Comparison of ENCODE assay signal across 16 mouse cellular contexts in genomic region chr2:38359186-38359585, GRCm38 (mm10). TPM values are rescaled to one million over a fixed set of nuclear protein-coding genes. Genes with fewer than 3 reads are reported as not detected.
DNase-seq lines count a peak whose midpoint lies in the region; ATAC-seq and TF ChIP-seq lines count a peak whose summit lies in the region.
"Had no signal": no experiment of that assay in that cellular context is flagged by ENCODE, and none has a peak within 500 bp of the region (broad histone marks: within the 10 kb centered on the region; RNA-seq: fewer than 3 reads in every experiment).

No protein-coding gene starts in this region.

- no peak overlapping the region for H3K27ac ChIP-seq in liver, embryonic 11.5 days (ENCODE audit: low read depth, low read length)
- H3K27ac ChIP-seq in liver, postnatal 0 days (ENCODE audit: low read depth) = no peak overlapping the region
- H3K27ac ChIP-seq in embryonic facial prominence, embryonic 10.5 days (replicated peaks) = no peak overlapping the region
- peak overlapping the region; percentile 6 for H3K27ac ChIP-seq in forebrain, embryonic 16.5 days (ENCODE audit: low read length)
- H3K27ac ChIP-seq in midbrain, embryonic 12.5 days (replicated peaks) = no peak overlapping the region; the same call in 1 of the 2 replicates
- H3K27ac ChIP-seq: heart, embryonic 13.5 days; left cerebral cortex, adult 2 months; liver, embryonic 14.5 days had no signal

- H3K9ac ChIP-seq in liver, embryonic 11.5 days (ENCODE audit: low read depth, low read length) = no peak overlapping the region
- H3K9ac ChIP-seq in liver, postnatal 0 days (replicated peaks) = no peak overlapping the region
- peak overlapping the region; percentile 12; the same call in 1 of the 2 replicates for H3K9ac ChIP-seq in forebrain, embryonic 16.5 days (replicated peaks; ENCODE audit: low read depth, low read length)
- 0 out of 2 replicates have a peak overlapping the region, but pooled peaks have one; percentile 17 for H3K9ac ChIP-seq in midbrain, embryonic 12.5 days (replicated peaks)
- H3K9ac ChIP-seq: heart, embryonic 13.5 days; liver, embryonic 14.5 days had no signal

- no peak for DNase-seq in liver, embryonic 11.5 days (ENCODE audit: low spot score)
- DNase-seq in liver, postnatal 0 days = no peak
- DNase-seq in embryonic facial prominence, embryonic 10.5 days (ENCODE audit: low spot score) = peak; percentile 44
- DNase-seq in heart, adult 18-20 months = no peak
- DNase-seq in adrenal gland, postnatal 10 days = no peak
- no peak for DNase-seq in left cerebral cortex, adult 8-10 months (ENCODE audit: low spot score in 2 of 2)
- DNase-seq: adrenal gland, postnatal 25 days; gastrocnemius, postnatal 14 days had no signal

- H3K4me3 ChIP-seq in liver, embryonic 11.5 days (ENCODE audit: low read depth, low read length) = no peak overlapping the region
- H3K4me3 ChIP-seq in liver, postnatal 0 days (ENCODE audit: low read depth, low read length) = no peak overlapping the region
- peak overlapping the region; percentile 63 for H3K4me3 ChIP-seq in embryonic facial prominence, embryonic 10.5 days
- peak overlapping the region; percentile 21 for H3K4me3 ChIP-seq in forebrain, embryonic 16.5 days (replicated peaks; ENCODE audit: low read length)
- H3K4me3 ChIP-seq in midbrain, embryonic 12.5 days = peak overlapping the region; percentile 52
- H3K4me3 ChIP-seq: erythroblast, embryonic 14.5 days; heart, embryonic 13.5 days; left cerebral cortex, adult 2 months had no signal

- WGBS in liver, embryonic 11.5 days = 6% methylated on average over 10 of the region's 10 CpGs
- WGBS in liver, postnatal 0 days (ENCODE audit: insufficient replicate concordance) = under 1% methylated on average over 10 of the region's 10 CpGs
- 3% methylated on average over 10 of the region's 10 CpGs for WGBS in embryonic facial prominence, embryonic 10.5 days
- 10% methylated on average over 10 of the region's 10 CpGs for WGBS in forebrain, embryonic 16.5 days
- WGBS in midbrain, embryonic 12.5 days = 2% methylated on average over 10 of the region's 10 CpGs

- ATAC-seq in liver, embryonic 11.5 days (replicated peaks; ENCODE audit: low FRiP score) = no peak
- no peak for ATAC-seq in liver, postnatal 0 days
- no peak for ATAC-seq in forebrain, embryonic 16.5 days
- ATAC-seq in midbrain, embryonic 12.5 days (ENCODE audit: low FRiP score, low read depth) = no peak

- TF ChIP-seq CTCF in liver, postnatal 0 days (IDR thresholded peaks at IDR 0.05; ENCODE audit: low read depth) = no peak

- H3K9me3 ChIP-seq in liver, embryonic 11.5 days (ENCODE audit: control insufficient read depth, low read length) = no peaks in the 10 kb centered on the region
- no peaks in the 10 kb centered on the region for H3K9me3 ChIP-seq in liver, postnatal 0 days (ENCODE audit: low read length)
- H3K9me3 ChIP-seq in embryonic facial prominence, embryonic 10.5 days = no peaks in the 10 kb centered on the region
- H3K9me3 ChIP-seq in forebrain, embryonic 16.5 days (ENCODE audit: control insufficient read depth, low read length) = no peaks in the 10 kb centered on the region
- no peaks in the 10 kb centered on the region for H3K9me3 ChIP-seq in midbrain, embryonic 12.5 days
- H3K9me3 ChIP-seq: heart, embryonic 13.5 days had no signal

- H3K27me3 ChIP-seq in liver, embryonic 11.5 days (replicated peaks; ENCODE audit: control insufficient read depth, insufficient read depth, low read length) = peaks cover 97% of the 10 kb centered on the region
- H3K27me3 ChIP-seq in liver, postnatal 0 days (ENCODE audit: insufficient read depth, low read length) = peaks cover 92% of the 10 kb centered on the region
- H3K27me3 ChIP-seq in embryonic facial prominence, embryonic 10.5 days (replicated peaks; ENCODE audit: low read depth, poor library complexity, severe bottlenecking) = peaks cover 100% of the 10 kb centered on the region
- H3K27me3 ChIP-seq in forebrain, embryonic 16.5 days (replicated peaks; ENCODE audit: control insufficient read depth, insufficient read depth, low read length) = no peaks in the 10 kb centered on the region
- H3K27me3 ChIP-seq in midbrain, embryonic 12.5 days = peaks cover 92% of the 10 kb centered on the region
- H3K27me3 ChIP-seq: CH12.LX had no signal

- H3K4me2 ChIP-seq in liver, embryonic 11.5 days = peak overlapping the region; percentile 26; the same call in 1 of the 2 replicates
- no peak overlapping the region for H3K4me2 ChIP-seq in liver, postnatal 0 days (ENCODE audit: low read depth, low read length)
- H3K4me2 ChIP-seq in forebrain, embryonic 16.5 days (ENCODE audit: low read length) = peak overlapping the region; percentile 94
- peak overlapping the region; percentile 68 for H3K4me2 ChIP-seq in midbrain, embryonic 12.5 days (replicated peaks)
- H3K4me2 ChIP-seq: heart, embryonic 13.5 days had no signal

- no peaks in the 10 kb centered on the region for H3K36me3 ChIP-seq in liver, embryonic 11.5 days (ENCODE audit: control insufficient read depth, insufficient read depth, low read length)
- H3K36me3 ChIP-seq in liver, postnatal 0 days (replicated peaks; ENCODE audit: insufficient read depth, low read length) = no peaks in the 10 kb centered on the region
- peaks cover 34% of the 10 kb centered on the region; the same call in 1 of the 2 replicates for H3K36me3 ChIP-seq in embryonic facial prominence, embryonic 10.5 days (replicated peaks)
- no peaks in the 10 kb centered on the region for H3K36me3 ChIP-seq in forebrain, embryonic 16.5 days (ENCODE audit: control insufficient read depth, insufficient read depth)
- H3K36me3 ChIP-seq in midbrain, embryonic 12.5 days = peaks cover 6% of the 10 kb centered on the region; the same call in 1 of the 2 replicates
- H3K36me3 ChIP-seq: heart, embryonic 13.5 days had no signal

- peaks cover 3% of the 10 kb centered on the region; the same call in 1 of the 2 replicates for H3K4me1 ChIP-seq in liver, embryonic 11.5 days (replicated peaks; ENCODE audit: control insufficient read depth, insufficient read depth, low read length)
- no peaks in the 10 kb centered on the region for H3K4me1 ChIP-seq in liver, postnatal 0 days (ENCODE audit: insufficient read depth)
- peaks cover 36% of the 10 kb centered on the region for H3K4me1 ChIP-seq in embryonic facial prominence, embryonic 10.5 days
- peaks cover 58% of the 10 kb centered on the region for H3K4me1 ChIP-seq in forebrain, embryonic 16.5 days (replicated peaks; ENCODE audit: control insufficient read depth, insufficient read depth, low read length)
- H3K4me1 ChIP-seq in midbrain, embryonic 12.5 days = peaks cover 42% of the 10 kb centered on the region

- TF ChIP-seq EP300 in liver, postnatal 0 days (IDR thresholded peaks at IDR 0.05; ENCODE audit: low read depth) = no peak

RNA-seq across cellular contexts. Expression of gene Lhx2, which starts 20.1 kb away (rescaled TPM):
- polyA plus RNA-seq in liver, embryonic 11.5 days (2014; fragmentation: Nextera tagmentation; extraction: Ambion mirVana) = 10.5 and 11.0 TPM in 2 replicates
- 1.7 and 2.8 TPM in 2 replicates for polyA plus RNA-seq in liver, postnatal 0 days (2015; fragmentation: Nextera tagmentation; extraction: Ambion mirVana)
- polyA plus RNA-seq in embryonic facial prominence, embryonic 10.5 days (2016; fragmentation: Nextera tagmentation; extraction: Ambion mirVana) = 17.9 and 19.6 TPM in 2 replicates
- 69.7 and 90.4 TPM in 2 replicates for polyA plus RNA-seq in forebrain, embryonic 16.5 days (2015; fragmentation: Nextera tagmentation; extraction: Ambion mirVana)
- 110 and 133 TPM in 2 replicates for polyA plus RNA-seq in midbrain, embryonic 12.5 days (2016; fragmentation: Nextera tagmentation; extraction: Ambion mirVana)
- total RNA-seq in heart, adult 18-20 months (2021) = not detected
- total RNA-seq in adrenal gland, postnatal 10 days (2021) = 1 to 10 TPM in 1 of 2 experiments, under 1 TPM in 1; 0.91 to 1.5 TPM
- total RNA-seq in left cerebral cortex, adult 8-10 months (2022) = 10 to 100 TPM; 55.7 to 61.8 (median 58.4) TPM
- total RNA-seq: adrenal gland, postnatal 25 days; common myeloid progenitor, adult 5-6 weeks had no signal

Comparison
In these comparisons a context has a peak if more than half of its experiments do, and no peak if none do; other contexts are left out.
1. H3K4me3 ChIP-seq: peak in embryonic facial prominence, embryonic 10.5 days (single experiment), forebrain, embryonic 16.5 days (single experiment) and midbrain, embryonic 12.5 days (single experiment); none in liver, embryonic 11.5 days (single experiment) and liver, postnatal 0 days (single experiment).
2. H3K9ac ChIP-seq: peak in forebrain, embryonic 16.5 days (single experiment) and midbrain, embryonic 12.5 days (single experiment); none in liver, embryonic 11.5 days (single experiment) and liver, postnatal 0 days (single experiment).